Mouse (Mus musculus) intestine, postnatal 0 days (tissue): Measurements from ENCODE around the gene B3glct. TPM values are rescaled to one million over a fixed set of nuclear protein-coding genes. Genes with fewer than 3 reads are reported as not detected.

Experiments
- ATAC-seq: fragments of 200-750 bp; cut with Nextera tagmentation; 2 replicates; pipeline ENCODE4 v1.8.0; 2017; ENCODE audit warnings: mild to moderate bottlenecking, moderate TSS enrichment, moderate library complexity
- H3K27ac ChIP-seq: fragments of 300-500 bp; sonication (generic); 2 replicates; pipeline ENCODE4 v1.5.1; 2014; ENCODE audit warnings: mild to moderate bottlenecking, low read depth, low read length, moderate library complexity
- H3K27me3 ChIP-seq: fragments of 300-500 bp; sonication (generic); replicated peaks from 2 replicates; pipeline ENCODE4 v1.6.1; 2014; ENCODE audit warnings: low read length, mixed read lengths; ENCODE audit not compliant: control insufficient read depth, insufficient read depth
- H3K36me3 ChIP-seq: fragments of 300-500 bp; sonication (generic); 2 replicates; pipeline ENCODE4 v1.6.1; 2014; ENCODE audit warnings: mild to moderate bottlenecking, moderate library complexity; ENCODE audit not compliant: control insufficient read depth, insufficient read depth
- H3K4me1 ChIP-seq: fragments of 300-500 bp; sonication (generic); replicated peaks from 2 replicates; pipeline ENCODE4 v1.6.1; 2014; ENCODE audit warnings: antibody characterized with exemption, low read length, mixed read lengths; ENCODE audit not compliant: control insufficient read depth, insufficient read depth
- H3K4me2 ChIP-seq: fragments of 300-500 bp; sonication (generic); replicated peaks from 2 replicates; pipeline ENCODE4 v1.6.1; 2014; ENCODE audit warnings: low read depth, mild to moderate bottlenecking, moderate library complexity
- H3K4me3 ChIP-seq: fragments of 300-500 bp; sonication (generic); 2 replicates; pipeline ENCODE4 v1.5.1; 2014; ENCODE audit warnings: low read depth, low read length
- H3K9ac ChIP-seq: fragments of 300-500 bp; sonication (generic); 2 replicates; pipeline ENCODE4 v1.6.1; 2014; ENCODE audit warnings: mild to moderate bottlenecking, low read depth, low read length
- H3K9me3 ChIP-seq: fragments of 300-500 bp; sonication (generic); 2 replicates; pipeline ENCODE4 v1.6.1; 2016; ENCODE audit warnings: mixed run types; ENCODE audit not compliant: control insufficient read depth
- CTCF ChIP-seq: sonication (generic); IDR thresholded peaks from 2 replicates; pipeline ENCODE4 v1.5.1; 2016; ENCODE audit warnings: low read depth, mild to moderate bottlenecking, control low read depth, antibody characterized with exemption, moderate library complexity
- WGBS: fragments of 180-500 bp; shearing (Covaris S2); extraction: QIAGEN DNeasy Blood & Tissue Kit; methylation state at CpG from one replicate; pipeline ENCODE4 v1.1.7; 2014; 5-methylcytosine and 5-hydroxymethylcytosine counted together
- polyA plus RNA-seq: library from polyadenylated mRNA; unstranded; fragments of >200 nt; fragmentation: Nextera tagmentation; extraction: Ambion mirVana; gene quantifications from 2 replicates; pipeline ENCODE4 v1.2.1, GENCODE M21; 2015

B3glct gene
- polyA plus RNA-seq, 1 experiment from 2014 or later = 10.7 TPM

DNA sequence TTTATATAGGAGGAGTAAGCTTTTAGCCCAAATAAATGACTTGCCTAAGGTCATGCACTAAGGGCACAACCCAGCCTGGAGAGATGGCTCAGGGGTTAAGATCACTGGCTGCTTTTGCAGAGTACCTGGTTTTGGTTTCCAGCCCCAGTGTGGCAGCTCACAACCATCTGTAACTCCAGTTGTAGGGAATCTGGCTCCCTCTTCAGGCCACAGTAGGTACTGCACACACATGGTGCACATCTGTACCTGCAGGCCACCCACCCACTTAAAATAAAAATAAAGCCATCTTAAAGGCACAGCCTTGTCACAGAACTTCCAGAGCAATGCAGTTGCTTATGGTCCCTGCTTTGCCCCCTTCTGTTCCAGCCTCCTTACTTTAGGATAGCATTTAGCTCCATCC, 24.7 kb downstream of the B3glct start:
- Histone ChIP-seq H3K27me3 (no peaks in the 10 kb centered on the region), H3K27ac (no peak overlapping the region), H3K4me2 (no peak overlapping the region), H3K36me3 (no peaks in the 10 kb centered on the region; the same call in 1 of the 2 replicates), H3K9me3 (no peaks in the 10 kb centered on the region), H3K4me1 (no peaks in the 10 kb centered on the region), H3K4me3 (no peak overlapping the region), H3K9ac (no peak overlapping the region)
- no peak for ATAC-seq
- peak; percentile 43 for TF ChIP-seq CTCF

DNA sequence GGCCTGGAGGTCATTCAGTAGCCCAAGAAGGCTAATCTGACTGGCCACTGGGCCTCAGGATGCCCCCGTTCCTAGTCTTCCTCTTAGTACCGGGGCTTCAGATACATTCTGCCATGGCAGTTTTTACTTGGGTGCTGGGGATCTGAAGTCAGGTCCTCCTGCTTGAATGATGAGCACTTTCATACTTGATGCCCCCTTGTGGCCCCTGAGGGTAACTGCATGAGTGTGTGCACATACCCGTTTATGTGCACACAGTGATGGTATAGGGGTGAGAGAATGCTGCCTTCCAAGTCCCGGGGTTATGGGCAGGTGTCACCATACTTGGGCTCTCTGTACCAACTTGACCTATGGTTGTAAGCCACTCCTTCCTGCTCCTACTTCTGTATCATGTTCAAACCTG, 33.5 kb downstream of the B3glct start:
- H3K9ac ChIP-seq = no peak overlapping the region
- no peaks in the 10 kb centered on the region for H3K4me1 ChIP-seq
- H3K36me3 ChIP-seq = no peaks in the 10 kb centered on the region
- H3K27me3 ChIP-seq = no peaks in the 10 kb centered on the region
- 97% methylated on average over 4 of the region's 4 CpGs for WGBS
- H3K27ac ChIP-seq = no peak overlapping the region
- TF ChIP-seq CTCF = peak; percentile 45
- H3K9me3 ChIP-seq = no peaks in the 10 kb centered on the region
- ATAC-seq = no peak
- no peak overlapping the region for H3K4me2 ChIP-seq
- no peak overlapping the region for H3K4me3 ChIP-seq

GRCm38 (mm10) chr5:149713170-149713774, 35.2 kb downstream of the B3glct start:
- WGBS = 55% methylated on average over 11 of the region's 11 CpGs
- Histone ChIP-seq H3K36me3 (no peaks in the 10 kb centered on the region), H3K27me3 (no peaks in the 10 kb centered on the region), H3K4me2 (no peak overlapping the region), H3K9me3 (no peaks in the 10 kb centered on the region), H3K4me1 (no peaks in the 10 kb centered on the region), H3K4me3 (no peak overlapping the region), H3K27ac (no peak overlapping the region), H3K9ac (no peak overlapping the region)
- peak; percentile 64 for TF ChIP-seq CTCF
- ATAC-seq = no peak

DNA sequence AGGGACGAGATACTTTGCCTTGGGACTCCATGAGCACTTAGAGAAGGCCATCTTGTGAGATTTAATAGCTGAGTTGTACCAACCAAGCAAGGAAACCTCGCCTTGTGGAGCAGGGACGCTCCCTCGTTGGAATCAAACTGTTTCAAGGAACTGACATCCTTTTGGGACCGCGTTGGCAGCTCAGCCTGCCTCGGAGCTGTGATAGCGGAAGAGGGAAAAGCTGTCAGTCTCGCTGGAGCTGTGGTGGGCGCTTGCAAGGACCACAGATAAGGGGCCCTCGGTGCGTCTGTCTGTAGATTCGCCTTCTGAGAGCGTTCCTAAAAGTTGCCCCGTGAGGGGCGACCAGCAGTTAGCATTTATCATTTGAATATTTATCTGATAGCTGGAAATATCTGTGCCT, 35.8 kb downstream of the B3glct start:
- TF ChIP-seq CTCF = no peak
- Histone ChIP-seq H3K4me2 (no peak overlapping the region), H3K4me1 (no peaks in the 10 kb centered on the region), H3K27ac (no peak overlapping the region), H3K36me3 (no peaks in the 10 kb centered on the region), H3K4me3 (no peak overlapping the region), H3K9me3 (no peaks in the 10 kb centered on the region), H3K9ac (no peak overlapping the region), H3K27me3 (no peaks in the 10 kb centered on the region)
- WGBS = 78% methylated on average over 16 of the region's 16 CpGs
- ATAC-seq = no peak

- Histone ChIP-seq H3K4me3 (no peak overlapping the region), H3K4me1 (no peaks in the 10 kb centered on the region), H3K27me3 (no peaks in the 10 kb centered on the region), H3K36me3 (no peaks in the 10 kb centered on the region), H3K27ac (no peak overlapping the region), H3K9ac (no peak overlapping the region), H3K9me3 (no peaks in the 10 kb centered on the region), H3K4me2 (no peak overlapping the region)
- no peak for ATAC-seq
- 70% methylated on average over 15 of the region's 15 CpGs for WGBS
- TF ChIP-seq CTCF = no peak
These were observed 37.7 kb downstream of the B3glct start for GRCm38 (mm10) chr5:149715571-149716328.

DNA sequence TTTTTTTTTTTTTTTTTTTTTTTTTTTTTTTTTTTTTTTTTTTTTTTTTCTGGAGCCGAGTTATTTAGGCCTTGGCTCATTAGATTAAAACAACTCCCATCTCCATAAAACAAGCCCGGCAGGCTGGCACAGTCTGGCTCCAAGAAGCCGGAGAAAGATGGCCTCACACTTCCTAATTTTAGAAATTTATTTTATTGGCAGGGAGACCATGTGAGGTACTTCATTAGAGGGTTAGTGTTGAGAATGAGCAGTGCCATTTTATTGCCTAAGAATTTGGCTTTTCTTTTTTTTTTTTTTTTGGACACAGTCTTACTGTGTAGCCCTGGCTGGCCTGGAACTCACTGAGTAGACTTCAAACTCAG, 38.3 kb downstream of the B3glct start:
- TF ChIP-seq CTCF = no peak
- H3K27ac ChIP-seq = no peak overlapping the region
- 77% methylated on average over 3 of the region's 3 CpGs for WGBS
- no peak overlapping the region for H3K9ac ChIP-seq
- ATAC-seq = no peak
- no peaks in the 10 kb centered on the region for H3K36me3 ChIP-seq
- no peaks in the 10 kb centered on the region for H3K9me3 ChIP-seq
- no peaks in the 10 kb centered on the region for H3K27me3 ChIP-seq
- no peak overlapping the region for H3K4me3 ChIP-seq
- no peaks in the 10 kb centered on the region for H3K4me1 ChIP-seq
- no peak overlapping the region for H3K4me2 ChIP-seq
